Mouse (Mus musculus) midbrain, embryonic 14.5 days (tissue): ENCODE results near the gene Tbxas1. TPM values are rescaled to one million over a fixed set of nuclear protein-coding genes. Genes with fewer than 3 reads are reported as not detected.

ENCODE experiments used
- ATAC-seq: fragments of 200-750 bp; cut with Nextera tagmentation; 2 replicates; pipeline ENCODE4 v1.8.0; 2017; ENCODE audit warnings: moderate number of reproducible peaks, moderate library complexity; ENCODE audit not compliant: low FRiP score, low TSS enrichment
- DNase-seq: peaks from one replicate; pipeline ENCODE4 v3.0.0-alpha.2; 2015
- H3K27ac ChIP-seq: fragments of 300-500 bp; sonication (generic); replicated peaks from 2 replicates; pipeline ENCODE4 v1.5.1; 2014; ENCODE audit warnings: mild to moderate bottlenecking, low read depth, low read length, moderate library complexity
- H3K27me3 ChIP-seq: fragments of 300-500 bp; sonication (generic); 2 replicates; pipeline ENCODE4 v1.6.1; 2014; ENCODE audit warnings: low read length, control low read depth, mixed read lengths; ENCODE audit not compliant: control insufficient read depth, insufficient read depth
- H3K36me3 ChIP-seq: fragments of 300-500 bp; sonication (generic); 2 replicates; pipeline ENCODE4 v1.6.1; 2014; ENCODE audit warnings: low read length, control low read depth; ENCODE audit not compliant: control insufficient read depth, insufficient read depth
- H3K4me1 ChIP-seq: fragments of 300-500 bp; sonication (generic); 2 replicates; pipeline ENCODE4 v1.6.1; 2014; ENCODE audit warnings: mild to moderate bottlenecking, antibody characterized with exemption, low read length, control low read depth; ENCODE audit not compliant: control insufficient read depth, insufficient read depth
- H3K4me2 ChIP-seq: fragments of 300-500 bp; sonication (generic); 2 replicates; pipeline ENCODE4 v1.6.1; 2014; ENCODE audit warnings: mild to moderate bottlenecking, low read length, moderate library complexity
- H3K4me3 ChIP-seq: fragments of 300-500 bp; sonication (generic); replicated peaks from 2 replicates; pipeline ENCODE4 v1.5.1; 2014; ENCODE audit warnings: low read depth, low read length
- H3K9ac ChIP-seq: fragments of 300-500 bp; sonication (generic); replicated peaks from 2 replicates; pipeline ENCODE4 v1.6.1; 2014; ENCODE audit warnings: mild to moderate bottlenecking, low read length, moderate library complexity
- H3K9me3 ChIP-seq: fragments of 300-500 bp; sonication (generic); 2 replicates; pipeline ENCODE4 v1.6.1; 2016; ENCODE audit warnings: low read length, control low read depth, mixed read lengths; ENCODE audit not compliant: control insufficient read depth
- WGBS: fragments of 180-500 bp; shearing (Covaris S2); extraction: QIAGEN DNeasy Blood & Tissue Kit; methylation state at CpG from one replicate; pipeline ENCODE4 v1.1.7; 2014; 5-methylcytosine and 5-hydroxymethylcytosine counted together
- polyA plus RNA-seq: library from polyadenylated mRNA; unstranded; fragments of >200 nt; fragmentation: Nextera tagmentation; extraction: Ambion mirVana; gene quantifications from 2 replicates; pipeline ENCODE4 v1.2.1, GENCODE M21; 2014

Gene Tbxas1
- polyA plus RNA-seq, 1 experiment from 2014 or later = 1.6 TPM

DNA sequence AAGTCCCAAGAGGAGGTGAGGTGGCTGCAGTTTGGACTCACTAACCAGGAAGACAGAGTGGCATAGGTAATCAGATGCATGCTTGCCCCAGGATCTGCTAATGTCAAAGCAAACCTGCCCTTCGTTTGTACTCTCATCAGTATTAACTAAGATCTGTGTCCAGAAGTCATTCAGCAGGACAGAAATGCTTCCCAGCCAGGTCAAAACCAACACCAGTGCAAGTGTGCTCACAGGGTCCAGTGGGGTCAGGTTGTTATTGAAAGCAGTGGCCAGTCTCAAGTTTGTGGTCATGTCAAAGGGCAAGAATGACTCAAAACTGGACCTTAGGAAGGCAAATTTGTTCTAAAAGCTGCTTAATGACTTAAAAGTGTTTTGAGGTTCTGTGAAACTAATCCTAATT lies 8.8 kb upstream of the Tbxas1 start:
- Histone ChIP-seq H3K27me3 (no peaks in the 10 kb centered on the region), H3K4me3 (no peak overlapping the region), H3K9ac (no peak overlapping the region), H3K27ac (no peak overlapping the region), H3K9me3 (no peaks in the 10 kb centered on the region), H3K36me3 (no peaks in the 10 kb centered on the region; the same call in 1 of the 2 replicates), H3K4me2 (no peak overlapping the region), H3K4me1 (peaks cover 16% of the 10 kb centered on the region)
- ATAC-seq (no peak), DNase-seq (no peak)
- 88% methylated on average over 1 of the region's 1 CpGs for WGBS

DNA sequence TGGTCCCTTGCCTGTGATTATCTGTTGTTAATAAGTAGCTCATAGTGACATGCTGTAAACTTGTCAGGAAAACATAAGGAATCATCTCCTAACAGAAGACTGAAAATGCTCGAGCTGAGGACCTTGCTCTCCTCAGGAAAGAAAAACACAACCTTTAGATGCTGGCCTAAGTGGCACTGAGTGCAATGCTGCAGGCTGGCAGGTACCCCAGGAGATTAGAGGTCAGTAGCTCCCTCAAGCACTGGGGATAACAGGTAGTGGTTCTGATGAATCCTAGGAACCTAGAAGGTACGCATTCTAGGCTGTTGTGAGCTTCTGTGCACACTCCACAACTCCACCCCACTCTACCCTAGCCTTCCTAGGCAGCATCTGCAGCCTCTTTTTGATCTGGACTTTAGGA lies 8.4 kb upstream of the Tbxas1 start:
- Histone ChIP-seq H3K36me3 (no peaks in the 10 kb centered on the region; the same call in 1 of the 2 replicates), H3K27ac (no peak overlapping the region), H3K27me3 (no peaks in the 10 kb centered on the region), H3K4me2 (no peak overlapping the region), H3K4me1 (peaks cover 21% of the 10 kb centered on the region), H3K4me3 (no peak overlapping the region), H3K9ac (no peak overlapping the region), H3K9me3 (no peaks in the 10 kb centered on the region)
- no peak for DNase-seq
- no peak for ATAC-seq
- 84% methylated on average over 2 of the region's 2 CpGs for WGBS

DNA sequence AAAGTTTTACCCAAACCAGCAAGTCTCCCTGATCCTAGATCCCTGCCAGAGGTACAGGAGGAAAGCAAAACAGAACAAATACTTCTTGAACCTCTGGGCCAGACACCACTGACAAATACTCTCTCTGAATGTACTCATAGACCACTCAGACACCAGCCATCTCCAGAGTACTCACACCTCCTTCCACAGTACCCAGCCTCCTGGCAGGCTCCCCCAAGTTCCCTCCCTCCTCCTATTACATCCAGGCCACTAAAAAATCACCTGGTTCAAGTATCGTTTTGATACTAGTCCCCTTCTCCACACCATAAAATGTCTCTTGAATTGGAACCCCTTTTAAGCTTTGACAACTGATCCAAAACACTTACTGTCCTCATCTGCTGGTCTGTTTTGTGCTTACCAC lies 7.9 kb upstream of the Tbxas1 start:
- H3K36me3 ChIP-seq = no peaks in the 10 kb centered on the region; the same call in 1 of the 2 replicates
- no peak for ATAC-seq
- H3K4me2 ChIP-seq = no peak overlapping the region
- WGBS = 40% methylated on average over 1 of the region's 1 CpGs
- no peak overlapping the region for H3K9ac ChIP-seq
- H3K4me3 ChIP-seq = no peak overlapping the region
- peaks cover 26% of the 10 kb centered on the region for H3K4me1 ChIP-seq
- DNase-seq = no peak
- no peak overlapping the region for H3K27ac ChIP-seq
- no peaks in the 10 kb centered on the region for H3K9me3 ChIP-seq
- no peaks in the 10 kb centered on the region for H3K27me3 ChIP-seq

DNA sequence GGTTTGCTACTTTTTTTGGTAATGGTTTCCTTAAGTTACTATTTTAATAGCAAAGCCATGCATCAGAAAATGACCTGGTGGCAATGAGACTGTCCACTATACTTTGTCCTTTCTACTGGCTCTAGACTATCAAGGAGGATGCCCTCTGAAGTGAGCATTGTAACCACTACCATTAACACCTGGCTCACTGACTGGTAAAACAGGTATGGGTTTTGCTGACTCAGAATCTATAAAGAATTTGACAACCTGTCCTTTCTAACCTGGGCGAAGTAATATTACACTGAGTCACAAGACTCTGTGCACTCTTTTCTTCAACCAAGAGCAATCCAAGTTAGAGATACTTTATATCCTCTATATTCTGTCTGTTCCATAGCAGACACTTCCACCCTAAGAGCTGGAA lies 6.2 kb upstream of the Tbxas1 start:
- 94% methylated on average over 1 of the region's 1 CpGs for WGBS
- no peak overlapping the region for H3K4me3 ChIP-seq
- no peak for DNase-seq
- H3K9ac ChIP-seq = no peak overlapping the region
- H3K27ac ChIP-seq = no peak overlapping the region
- ATAC-seq = no peak
- H3K27me3 ChIP-seq = no peaks in the 10 kb centered on the region
- H3K36me3 ChIP-seq = no peaks in the 10 kb centered on the region; the same call in 1 of the 2 replicates
- H3K4me2 ChIP-seq = no peak overlapping the region
- peaks cover 41% of the 10 kb centered on the region for H3K4me1 ChIP-seq
- H3K9me3 ChIP-seq = no peaks in the 10 kb centered on the region

DNA sequence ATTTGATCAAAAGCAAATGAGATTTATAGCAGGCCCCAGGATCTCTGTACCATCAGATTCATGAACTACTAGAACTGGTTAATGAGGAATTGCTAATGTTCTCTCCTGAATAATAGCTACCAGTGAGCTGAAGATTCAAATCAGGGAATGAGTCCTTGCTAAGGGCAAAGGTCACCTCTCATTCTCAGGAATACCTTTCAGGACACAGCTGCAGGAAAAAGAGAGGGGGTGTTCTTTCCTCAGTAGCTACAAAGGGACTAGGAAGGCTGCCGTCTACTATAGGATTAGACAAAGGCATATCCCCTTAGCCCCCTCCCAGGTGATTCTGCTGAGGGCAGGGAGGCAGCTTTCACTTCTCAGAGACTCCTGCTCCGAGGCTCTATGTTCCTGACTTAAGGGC lies 5.1 kb upstream of the Tbxas1 start:
- H3K9me3 ChIP-seq = no peaks in the 10 kb centered on the region
- no peak overlapping the region for H3K27ac ChIP-seq
- H3K4me2 ChIP-seq = no peak overlapping the region
- H3K4me3 ChIP-seq = no peak overlapping the region
- no peaks in the 10 kb centered on the region; the same call in 1 of the 2 replicates for H3K36me3 ChIP-seq
- no peaks in the 10 kb centered on the region for H3K27me3 ChIP-seq
- no peak overlapping the region for H3K9ac ChIP-seq
- peaks cover 41% of the 10 kb centered on the region for H3K4me1 ChIP-seq
- DNase-seq = no peak
- WGBS = 2% methylated on average over 2 of the region's 2 CpGs
- no peak for ATAC-seq

DNA sequence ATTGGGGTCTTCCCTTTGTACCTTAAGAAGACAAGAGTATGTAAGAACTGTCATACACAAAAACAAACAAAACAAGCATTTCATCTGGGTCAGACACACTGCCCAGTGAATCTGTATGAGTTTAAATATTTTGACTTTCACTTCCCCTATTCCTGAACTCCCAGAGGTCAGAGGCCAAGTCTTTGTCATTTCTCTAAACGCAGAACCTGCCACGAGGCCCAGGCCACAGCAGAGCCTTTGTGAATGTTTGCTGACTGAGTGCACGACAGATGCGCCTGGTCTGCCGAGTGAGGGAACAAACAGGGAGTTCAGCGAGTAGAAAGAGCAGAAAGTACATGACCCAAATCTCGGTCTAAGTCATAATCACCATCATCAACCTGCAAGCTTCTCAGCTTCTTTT lies 4.2 kb upstream of the Tbxas1 start:
- 10% methylated on average over 7 of the region's 7 CpGs for WGBS
- H3K27ac ChIP-seq = no peak overlapping the region

DNA sequence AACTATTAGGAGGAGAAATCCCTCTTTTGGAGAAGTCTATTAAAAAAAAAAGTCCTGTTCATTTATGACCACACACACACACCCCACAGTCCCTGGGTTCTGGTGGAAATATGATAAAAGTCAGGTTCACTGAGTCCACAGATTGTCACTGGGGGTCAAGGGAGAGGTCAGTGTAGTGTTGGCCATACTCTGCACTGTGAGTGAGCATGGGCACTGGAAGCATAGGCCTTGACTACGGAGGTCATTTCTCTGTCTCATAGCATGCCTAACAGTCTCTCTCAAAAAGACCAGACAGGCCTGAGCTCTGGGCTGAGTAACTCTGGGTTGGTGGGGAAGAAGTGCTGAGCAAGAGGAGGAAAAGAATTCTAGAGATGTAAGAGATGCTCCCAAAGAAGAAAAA lies 1.9 kb upstream of the Tbxas1 start:
- WGBS = 55% methylated on average over 1 of the region's 1 CpGs
- no peak for DNase-seq
- ATAC-seq = no peak
- Histone ChIP-seq H3K9ac (peak overlapping the region; percentile 100), H3K4me3 (peak overlapping the region; percentile 97), H3K4me1 (peaks cover 32% of the 10 kb centered on the region), H3K36me3 (no peaks in the 10 kb centered on the region; the same call in 1 of the 2 replicates), H3K9me3 (no peaks in the 10 kb centered on the region), H3K27me3 (no peaks in the 10 kb centered on the region), H3K4me2 (peak overlapping the region; percentile 64), H3K27ac (no peak overlapping the region)

More for the DNA sequence above, 4.2 kb upstream of the Tbxas1 start:
- H3K4me1 ChIP-seq = peaks cover 41% of the 10 kb centered on the region
- no peak for ATAC-seq
- H3K27me3 ChIP-seq = no peaks in the 10 kb centered on the region
- H3K36me3 ChIP-seq = no peaks in the 10 kb centered on the region; the same call in 1 of the 2 replicates
- no peak overlapping the region for H3K4me3 ChIP-seq
- no peak overlapping the region for H3K4me2 ChIP-seq
- H3K9ac ChIP-seq = no peak overlapping the region
- peak; percentile 33 for DNase-seq
- no peaks in the 10 kb centered on the region for H3K9me3 ChIP-seq

DNA sequence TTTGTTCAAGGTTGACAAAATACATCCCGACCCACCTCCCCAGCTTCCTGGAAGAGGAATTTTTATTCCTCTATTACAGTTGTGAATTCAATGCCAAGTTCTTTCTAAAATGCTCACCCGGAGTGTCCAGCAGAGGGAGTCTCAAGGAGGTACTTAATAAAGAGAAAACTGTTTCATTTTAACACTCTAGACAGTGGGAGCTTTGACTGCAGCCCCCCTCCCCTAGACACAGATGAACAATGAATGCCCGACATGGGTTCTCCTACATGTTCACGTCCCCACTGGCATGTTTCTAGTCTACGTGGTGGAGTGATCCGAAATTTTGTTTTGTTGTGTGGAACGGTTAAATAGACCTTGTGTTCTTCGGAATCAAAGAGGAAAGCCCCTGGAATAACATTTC lies 1.2 kb upstream of the Tbxas1 start:
- peak; percentile 87 for DNase-seq
- no peak overlapping the region for H3K27ac ChIP-seq
- H3K4me2 ChIP-seq = peak overlapping the region; percentile 64
- peak overlapping the region; percentile 100 for H3K9ac ChIP-seq
- no peaks in the 10 kb centered on the region for H3K9me3 ChIP-seq
- peak overlapping the region; percentile 97 for H3K4me3 ChIP-seq
- 5% methylated on average over 8 of the region's 8 CpGs for WGBS
- no peak for ATAC-seq
- no peaks in the 10 kb centered on the region for H3K27me3 ChIP-seq
- H3K36me3 ChIP-seq = no peaks in the 10 kb centered on the region; the same call in 1 of the 2 replicates
- peaks cover 32% of the 10 kb centered on the region for H3K4me1 ChIP-seq

DNA sequence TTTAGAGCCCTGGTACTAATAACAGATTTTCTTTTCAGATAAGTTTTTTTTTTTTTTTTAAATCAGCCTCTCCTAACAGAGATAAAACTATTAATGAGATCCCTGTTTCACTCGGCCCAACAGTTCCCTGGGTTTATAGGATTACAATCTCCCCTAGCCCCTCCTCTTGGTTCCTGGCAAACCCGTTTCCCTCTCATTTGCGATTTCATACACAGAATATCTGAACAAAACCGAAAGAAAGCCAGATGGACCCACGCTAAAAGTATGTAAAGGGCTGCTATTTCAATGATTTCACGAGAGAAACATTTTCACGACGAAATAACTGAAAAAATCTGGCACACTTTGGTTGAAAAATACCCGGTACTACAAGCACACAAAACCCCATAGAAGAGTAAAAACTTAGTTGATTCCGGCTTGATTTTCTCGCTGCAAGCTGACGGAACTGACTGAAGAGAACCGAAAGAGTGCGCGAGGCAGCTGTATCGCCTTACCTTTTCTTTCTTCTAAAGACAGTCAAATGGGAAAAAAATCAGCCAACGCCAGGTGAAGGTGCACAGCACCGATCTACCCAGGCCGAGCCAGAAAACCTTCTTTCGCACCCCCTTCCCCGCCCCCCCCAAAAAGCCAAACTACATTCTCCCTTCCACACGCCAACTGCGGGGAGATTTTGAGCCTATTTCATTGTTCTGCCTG lies 493 bp upstream of the Tbxas1 start:
- H3K4me3 ChIP-seq = peak overlapping the region; percentile 97
- WGBS = 0% methylated on average over 23 of the region's 23 CpGs
- DNase-seq = peak; percentile 69

More for the DNA sequence above, 493 bp upstream of the Tbxas1 start:
- Histone ChIP-seq H3K27ac (peak overlapping the region; percentile 97), H3K27me3 (no peaks in the 10 kb centered on the region), H3K9ac (peak overlapping the region; percentile 100), H3K4me2 (peak overlapping the region; percentile 64), H3K9me3 (no peaks in the 10 kb centered on the region), H3K36me3 (no peaks in the 10 kb centered on the region; the same call in 1 of the 2 replicates), H3K4me1 (peaks cover 32% of the 10 kb centered on the region)
- no peak for ATAC-seq
